Mouse (Mus musculus): ENCODE data around the gene Ing1.
"Not testable (repeated sequence)": the region's sequence is repeated elsewhere in the genome, so short reads cannot be mapped to it uniquely, and the experiment has no call there.

Gene Ing1

DNA sequence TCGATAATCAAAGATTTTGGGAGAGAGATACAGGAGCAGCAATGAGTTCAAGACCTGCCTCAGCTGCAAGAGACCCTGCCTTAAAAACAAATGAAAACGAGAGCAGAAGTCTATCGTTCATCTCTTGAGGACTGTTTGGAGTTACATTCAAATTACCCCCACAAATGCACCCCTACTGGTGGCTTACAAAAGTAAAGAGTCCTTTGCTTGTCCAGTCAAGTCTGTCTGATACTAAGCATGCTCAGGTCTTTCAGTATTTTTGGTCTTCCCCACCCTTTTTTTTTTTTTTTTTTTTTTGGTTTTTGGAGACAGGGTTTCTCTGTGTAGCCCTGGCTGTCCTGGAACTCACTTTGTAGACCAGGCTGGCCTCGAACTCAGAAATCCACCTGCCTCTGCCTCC lies 3.9 kb upstream of the Ing1 start:
- DNase-seq = not testable (repeated sequence)

DNA sequence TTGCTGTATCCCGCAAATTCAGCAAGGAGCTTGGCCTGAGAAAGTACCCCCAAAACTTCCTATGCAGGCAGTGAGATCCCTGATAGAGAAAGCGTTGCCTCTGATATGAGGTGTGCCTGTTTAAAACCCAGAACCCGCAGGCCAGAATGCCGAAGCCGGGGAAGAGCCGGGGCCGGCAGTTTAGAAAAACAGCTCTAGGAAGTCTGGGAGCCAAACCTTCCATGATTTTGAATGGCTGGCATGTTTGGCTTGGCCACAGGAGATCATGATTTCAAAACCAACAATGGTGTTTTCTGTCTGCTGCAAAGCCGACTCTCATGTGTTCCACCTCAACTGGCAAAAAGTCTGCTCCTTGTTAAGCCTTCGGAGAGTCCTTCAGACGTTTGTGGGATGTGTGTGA lies 3.0 kb upstream of the Ing1 start:
- DNase-seq = no peak

DNA sequence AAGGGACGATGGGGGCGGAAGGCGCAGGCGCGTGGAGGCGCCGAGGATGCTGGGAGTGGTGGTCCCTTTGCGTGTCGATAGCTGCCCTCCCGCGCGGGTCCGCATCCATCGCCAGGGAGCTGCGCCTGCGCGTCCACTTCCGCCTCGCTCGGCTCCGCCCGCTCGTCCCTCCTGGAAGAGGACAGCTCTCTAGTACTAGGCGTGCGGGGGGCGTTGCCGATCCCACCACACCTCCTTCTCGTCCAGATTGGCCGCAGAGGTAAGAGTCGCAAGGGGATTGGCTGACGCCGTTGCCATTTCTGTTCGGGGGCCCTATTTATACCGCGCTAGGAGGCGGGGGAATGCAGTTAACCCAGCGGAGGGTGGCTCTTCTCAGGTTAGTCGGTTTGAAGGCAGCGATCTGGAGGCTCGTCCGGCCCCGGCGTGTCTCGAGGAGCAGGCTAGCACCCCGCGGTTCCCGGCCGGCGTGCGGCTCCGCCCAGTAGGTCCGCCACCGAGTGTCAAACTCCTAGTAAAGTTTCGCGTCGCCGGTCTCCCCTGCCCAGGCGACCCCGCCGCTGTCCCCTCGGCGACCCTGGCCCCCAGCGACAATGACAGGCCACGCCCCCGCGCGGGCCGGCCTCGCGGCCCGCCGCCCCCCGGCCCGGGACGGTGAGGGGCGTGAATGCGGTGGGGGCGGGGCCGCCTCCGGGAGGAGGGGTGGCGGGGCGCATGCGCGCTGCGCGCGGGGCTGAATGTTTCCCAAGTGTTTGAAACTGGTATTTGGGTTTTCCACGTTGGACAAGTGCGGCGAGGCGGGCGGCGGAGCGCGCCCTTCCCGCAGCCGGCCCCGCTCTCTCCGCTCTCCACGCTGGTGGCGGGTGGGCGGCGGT lies 585 bp downstream of the Ing1 start:
- DNase-seq = peak; percentile 100

DNA sequence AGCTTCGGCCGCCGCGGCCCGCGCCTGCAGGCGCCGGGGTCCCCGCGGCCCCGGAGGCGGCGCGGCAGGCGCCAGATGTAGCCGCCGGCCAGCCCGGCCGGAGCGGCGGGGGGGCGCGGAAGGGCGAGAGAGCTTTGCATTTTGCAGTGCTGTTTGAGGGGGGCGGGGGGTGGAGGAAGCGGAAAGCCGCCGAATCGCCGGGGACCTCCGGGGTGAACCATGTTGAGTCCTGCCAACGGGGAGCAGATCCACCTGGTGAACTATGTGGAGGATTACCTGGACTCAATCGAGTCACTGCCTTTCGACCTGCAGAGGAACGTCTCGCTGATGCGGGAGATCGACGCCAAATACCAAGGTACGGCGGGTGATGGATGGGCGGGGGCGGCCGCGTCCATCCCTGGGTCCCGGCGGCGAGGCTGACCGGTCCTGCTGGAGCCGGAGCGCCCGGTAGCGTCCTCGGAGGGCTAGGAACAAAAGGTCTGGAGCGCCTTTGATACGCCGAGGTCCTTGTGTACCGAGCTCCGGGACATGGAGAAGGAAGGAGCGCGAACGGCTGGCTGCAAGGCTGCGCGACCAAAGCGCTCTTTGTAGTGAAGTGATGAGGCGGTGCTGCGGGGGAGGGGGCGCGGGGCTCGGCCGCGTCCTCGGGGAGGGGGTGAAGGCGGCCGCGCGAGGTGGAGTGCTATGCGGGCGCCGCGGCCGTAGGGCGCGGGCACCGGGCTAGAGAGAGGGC lies 1.5 kb downstream of the Ing1 start:
- DNase-seq = peak; percentile 53

DNA sequence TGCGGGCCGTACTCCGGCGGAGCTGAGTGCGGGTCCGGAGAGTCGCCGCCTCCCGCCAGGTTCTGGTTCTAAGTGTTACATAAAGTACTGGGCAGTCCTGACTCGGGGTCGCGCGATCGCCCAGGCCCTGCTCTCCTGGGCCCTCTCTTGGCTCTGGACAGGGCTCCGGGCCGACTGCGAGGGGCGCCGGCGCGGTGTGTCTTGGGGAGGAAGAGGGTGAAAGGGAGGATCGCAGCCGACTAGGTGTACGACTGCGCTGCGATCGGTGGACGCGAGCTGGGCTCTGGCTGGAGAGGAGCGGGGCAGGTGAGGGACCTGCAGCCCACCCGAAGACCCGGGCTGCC lies 2.0 kb downstream of the Ing1 start:
- no peak for DNase-seq

DNA sequence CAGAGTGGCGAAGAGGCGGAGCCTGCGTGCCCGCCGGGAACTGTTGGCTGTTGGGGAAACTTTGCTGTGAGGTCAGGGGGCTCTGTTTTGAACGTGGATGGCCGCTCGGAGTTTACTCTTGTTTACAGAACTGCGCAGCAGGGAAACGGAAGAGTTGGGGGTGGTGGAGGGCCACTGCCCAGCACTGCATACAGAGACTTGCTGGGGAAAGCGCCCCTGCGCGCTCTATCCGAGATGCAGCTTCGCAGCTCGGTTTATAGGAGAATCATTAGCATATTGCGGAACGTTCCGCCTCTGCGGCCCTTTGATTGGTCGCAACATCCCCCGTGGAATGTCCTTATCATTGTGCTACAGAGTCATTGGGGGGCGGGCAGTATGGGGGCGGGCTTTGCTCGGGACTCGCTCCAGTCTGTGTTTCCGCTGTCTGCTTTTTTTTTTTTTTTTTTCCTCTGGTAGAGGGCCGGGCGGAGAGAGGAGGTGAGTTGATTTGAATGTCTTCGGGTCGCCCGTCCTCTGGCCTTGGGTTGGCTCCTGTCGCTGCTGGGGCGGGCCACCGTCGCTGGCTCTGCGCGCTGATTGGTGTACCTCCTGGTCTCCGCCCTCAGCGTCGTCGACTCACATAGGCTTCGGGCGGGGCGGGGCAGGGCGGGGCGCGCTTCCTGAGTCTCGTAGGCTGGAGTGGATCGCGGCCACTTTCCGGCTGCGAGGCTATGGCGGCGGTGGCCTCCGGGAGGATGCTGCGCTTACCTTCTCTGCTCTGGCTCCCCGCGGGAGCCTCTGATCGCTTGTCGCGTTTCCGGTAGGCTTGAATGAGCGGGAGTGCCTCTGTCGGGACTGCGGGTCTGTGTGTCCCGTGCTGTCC lies 2.6 kb downstream of the Ing1 start:
- DNase-seq = peak; percentile 99

DNA sequence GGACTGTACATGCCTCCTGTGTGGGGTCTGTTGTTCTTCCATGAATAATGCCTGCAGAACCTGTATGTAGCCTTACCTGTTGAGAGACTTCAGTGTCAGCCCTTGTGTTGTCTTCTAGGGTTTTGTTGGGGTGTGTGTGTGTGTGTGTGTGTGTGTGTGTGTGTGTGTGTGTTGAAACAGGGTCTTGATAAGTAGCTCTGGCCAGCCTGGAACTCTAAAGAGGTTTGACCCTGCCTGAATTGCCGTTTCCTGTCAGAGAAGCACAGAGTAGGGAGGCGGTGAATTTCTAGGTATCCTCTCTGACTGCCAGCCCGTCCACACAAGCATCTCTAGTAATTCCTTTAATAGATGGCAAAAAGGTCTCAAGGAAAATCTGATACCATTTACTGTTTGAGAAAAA lies 4.1 kb downstream of the Ing1 start:
- DNase-seq = no peak

DNA sequence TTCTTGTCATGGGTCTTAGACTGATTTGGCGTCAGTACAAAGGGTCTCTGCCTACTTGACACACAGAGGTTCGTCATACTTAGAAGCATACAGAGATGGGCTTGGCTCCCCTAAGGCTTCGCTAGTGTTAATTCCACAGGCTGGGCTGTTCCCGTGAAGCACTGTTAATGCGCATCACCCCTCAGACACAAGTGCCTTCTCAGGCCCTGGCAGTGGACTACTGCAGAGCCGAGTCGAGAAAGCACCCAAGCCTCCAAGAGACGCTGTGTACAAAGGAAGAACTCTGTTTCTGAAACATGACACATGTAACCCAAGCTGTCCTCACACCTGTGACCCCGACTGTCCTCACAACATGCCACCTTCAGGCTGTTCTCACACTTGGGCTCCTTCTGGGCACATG lies 4.8 kb downstream of the Ing1 start:
- DNase-seq = no peak

DNA sequence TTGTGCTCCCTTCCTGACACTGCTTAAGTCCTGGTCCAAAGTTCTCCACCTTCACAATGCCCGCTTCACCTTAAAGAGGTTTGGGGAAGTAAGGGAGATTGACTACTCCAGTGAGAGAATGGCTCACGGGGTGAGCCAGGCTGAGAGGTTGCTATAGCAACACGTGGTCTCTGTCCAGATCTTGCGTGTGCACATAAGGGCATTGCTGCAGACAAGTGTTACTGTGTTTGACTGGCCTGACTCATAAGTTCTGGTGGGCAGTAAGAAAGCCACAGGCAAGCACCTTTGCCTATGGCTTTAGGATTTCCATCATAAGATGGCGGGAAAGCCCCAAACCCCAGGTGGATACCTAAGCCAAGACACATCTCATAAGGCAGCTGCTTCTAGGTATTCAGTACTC lies 8.9 kb downstream of the Ing1 start:
- no peak for DNase-seq

DNA sequence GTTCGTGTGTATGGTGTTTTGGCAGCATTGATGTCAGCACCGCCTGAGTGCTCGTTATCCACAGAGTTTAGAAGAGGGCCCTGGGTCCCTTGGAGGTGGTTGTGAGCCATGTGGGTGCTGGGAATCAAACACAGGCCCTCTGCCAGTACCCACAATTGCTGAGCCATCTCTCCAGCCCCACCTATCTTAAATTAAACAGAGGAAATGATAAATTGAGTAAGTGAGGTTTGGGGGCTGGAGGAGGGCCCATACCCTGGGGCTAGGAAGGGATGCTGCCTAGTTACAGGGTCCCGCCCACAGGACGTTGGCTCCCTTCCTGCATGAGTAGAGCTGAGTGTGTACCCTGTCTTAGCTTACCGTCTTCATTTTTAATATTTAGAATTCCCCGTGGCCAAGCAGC lies 9.3 kb downstream of the Ing1 start:
- no peak for DNase-seq

DNA sequence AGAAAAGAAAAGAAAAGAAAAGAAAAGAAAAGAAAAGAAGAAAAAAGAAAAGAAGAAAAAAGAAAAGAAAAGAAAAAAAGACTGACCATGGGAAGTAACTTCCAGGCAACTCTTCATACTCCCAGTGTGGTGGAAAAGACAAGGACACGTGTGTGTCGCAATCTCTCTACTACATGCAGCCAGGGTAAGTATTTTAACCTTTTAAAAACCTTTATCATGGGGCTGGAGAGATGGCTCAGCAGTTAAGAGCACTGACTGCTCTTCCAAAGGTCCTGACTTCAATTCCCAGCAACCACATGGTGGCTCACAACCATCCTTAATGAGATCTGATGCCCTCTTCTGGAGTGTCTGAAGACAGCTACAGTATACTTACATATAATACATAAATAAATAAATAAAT lies 12.8 kb downstream of the Ing1 start:
- DNase-seq = not testable (repeated sequence)

DNA sequence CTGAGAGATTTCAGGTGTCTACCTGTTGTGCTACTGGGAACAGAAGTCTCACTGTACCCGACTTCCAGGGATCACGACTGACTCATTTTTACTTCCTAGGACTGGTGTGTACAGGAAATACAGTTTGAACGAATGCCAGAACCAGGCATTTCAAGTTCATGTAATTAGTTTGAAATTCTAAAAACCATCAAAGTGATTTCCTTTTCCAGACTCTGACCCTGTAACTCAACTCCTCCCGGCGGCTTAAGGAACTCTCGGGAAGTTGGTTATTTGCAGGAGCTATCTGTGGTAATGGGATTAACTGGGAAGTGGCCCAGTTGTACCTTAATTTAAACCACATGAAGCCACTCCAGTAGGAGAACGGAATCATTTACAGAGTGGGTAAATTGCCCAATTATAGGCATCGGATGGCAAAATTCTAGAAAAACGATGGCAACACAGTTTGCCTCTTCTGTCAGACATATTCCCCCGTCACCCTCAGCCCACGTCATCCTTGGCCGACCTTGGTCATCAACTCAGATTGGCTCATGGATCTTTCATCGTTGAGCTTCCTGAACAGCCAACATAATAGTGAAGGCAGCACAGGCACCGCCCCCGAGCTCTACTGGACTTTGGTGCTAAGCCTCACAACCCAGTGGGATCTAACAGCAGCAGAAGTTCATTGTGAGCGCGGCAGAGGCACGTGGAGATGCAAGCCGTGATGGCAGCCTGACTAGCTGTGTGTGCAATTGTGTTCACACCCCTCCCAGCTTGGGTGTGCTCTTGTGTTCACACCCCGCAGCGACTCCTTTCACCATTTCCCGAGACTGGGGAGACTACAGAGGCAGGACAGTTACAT lies 14.1 kb downstream of the Ing1 start:
- no peak for DNase-seq

DNA sequence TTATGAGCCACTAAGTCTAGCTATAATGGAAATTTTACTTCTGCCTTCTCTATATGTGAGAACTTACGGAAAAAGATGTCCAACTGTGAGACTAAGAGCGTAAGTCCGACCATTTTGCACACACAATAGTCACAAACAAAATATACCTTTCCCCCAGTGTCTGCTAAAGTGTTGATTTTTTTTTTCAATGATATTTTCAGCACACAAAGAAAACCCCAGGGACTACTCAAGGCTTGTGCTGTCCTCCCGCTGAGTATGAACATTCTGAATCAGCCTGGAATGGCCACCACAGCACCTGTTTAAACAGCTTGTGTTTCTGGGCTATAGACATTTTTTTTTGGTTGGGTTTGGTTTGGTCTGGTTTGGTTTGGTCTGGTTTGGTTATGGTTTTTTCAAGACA lies 15.4 kb downstream of the Ing1 start:
- DNase-seq = no peak

DNA sequence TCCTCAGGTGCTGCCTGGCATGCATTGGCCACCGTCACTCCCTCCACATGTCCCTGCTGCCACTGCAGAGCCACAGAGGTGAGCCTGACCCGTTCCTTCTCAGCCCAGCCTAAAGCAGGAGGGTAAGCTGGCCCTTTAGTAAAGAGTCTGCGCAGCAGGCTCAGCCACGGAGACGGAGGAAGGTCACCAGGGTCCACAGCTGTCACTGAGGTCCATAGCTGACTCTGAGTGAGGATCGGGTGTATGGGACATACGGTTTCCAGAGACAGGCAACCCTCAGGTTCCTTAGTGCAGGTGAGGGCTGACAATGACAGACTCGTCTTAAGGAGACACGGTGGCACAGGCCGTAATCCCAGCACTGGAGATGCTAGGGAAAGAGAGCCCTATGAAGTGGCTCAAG lies 16.6 kb downstream of the Ing1 start:
- no peak for DNase-seq

DNA sequence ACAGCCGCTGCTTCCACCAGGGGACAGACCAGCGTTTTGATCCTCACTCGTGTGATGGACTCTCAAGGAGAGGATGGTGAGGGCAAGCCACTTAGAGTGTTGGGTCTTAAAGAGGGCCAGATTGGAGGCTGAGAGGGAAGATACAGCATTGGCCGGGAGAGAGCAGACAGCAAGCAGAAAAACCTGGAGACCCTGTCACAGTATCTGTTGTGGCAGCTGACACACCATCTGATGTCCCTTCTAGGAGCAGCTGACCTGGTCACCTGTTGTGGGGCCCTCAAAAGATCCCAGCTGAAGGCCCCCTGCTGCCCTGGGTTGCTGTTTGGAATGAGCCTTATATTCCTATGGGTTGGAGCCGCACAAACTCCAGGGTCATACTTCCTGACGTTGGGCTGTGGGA lies 17.1 kb downstream of the Ing1 start:
- DNase-seq = no peak

DNA sequence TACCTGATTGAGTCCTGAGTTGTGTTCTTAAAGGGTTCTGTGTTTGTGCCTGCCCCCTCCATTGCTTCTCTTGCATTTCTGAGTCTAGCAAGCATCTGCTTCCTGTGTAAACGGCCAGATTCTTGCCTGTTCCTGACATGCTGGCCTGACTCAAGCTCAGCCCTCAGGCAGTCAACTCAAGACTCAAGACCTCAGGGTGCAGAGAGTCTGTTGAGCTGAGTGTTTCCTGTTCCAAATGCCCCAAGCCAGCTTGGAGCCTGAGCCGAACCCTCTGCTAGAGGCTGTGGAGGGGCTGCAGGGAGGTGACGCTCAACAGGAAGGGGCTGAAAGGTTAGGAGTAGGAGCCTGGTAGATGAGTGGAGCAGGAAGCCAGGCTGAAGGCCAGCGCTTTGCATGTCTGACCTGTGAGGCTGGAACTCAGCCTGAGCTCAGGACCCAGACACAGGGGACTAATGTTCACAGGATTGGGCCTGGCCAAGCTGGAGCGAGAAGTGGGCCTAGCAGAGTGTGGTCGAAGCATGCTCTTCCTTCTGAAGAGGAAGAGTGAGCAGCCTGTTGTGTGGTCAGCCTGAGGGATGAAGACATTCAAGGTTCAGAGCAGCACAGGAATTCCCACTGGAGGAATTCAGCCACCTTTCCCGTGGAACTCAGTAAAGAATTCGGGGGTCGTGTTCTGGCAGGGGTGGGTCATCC lies 19.7 kb downstream of the Ing1 start:
- DNase-seq = no peak

DNA sequence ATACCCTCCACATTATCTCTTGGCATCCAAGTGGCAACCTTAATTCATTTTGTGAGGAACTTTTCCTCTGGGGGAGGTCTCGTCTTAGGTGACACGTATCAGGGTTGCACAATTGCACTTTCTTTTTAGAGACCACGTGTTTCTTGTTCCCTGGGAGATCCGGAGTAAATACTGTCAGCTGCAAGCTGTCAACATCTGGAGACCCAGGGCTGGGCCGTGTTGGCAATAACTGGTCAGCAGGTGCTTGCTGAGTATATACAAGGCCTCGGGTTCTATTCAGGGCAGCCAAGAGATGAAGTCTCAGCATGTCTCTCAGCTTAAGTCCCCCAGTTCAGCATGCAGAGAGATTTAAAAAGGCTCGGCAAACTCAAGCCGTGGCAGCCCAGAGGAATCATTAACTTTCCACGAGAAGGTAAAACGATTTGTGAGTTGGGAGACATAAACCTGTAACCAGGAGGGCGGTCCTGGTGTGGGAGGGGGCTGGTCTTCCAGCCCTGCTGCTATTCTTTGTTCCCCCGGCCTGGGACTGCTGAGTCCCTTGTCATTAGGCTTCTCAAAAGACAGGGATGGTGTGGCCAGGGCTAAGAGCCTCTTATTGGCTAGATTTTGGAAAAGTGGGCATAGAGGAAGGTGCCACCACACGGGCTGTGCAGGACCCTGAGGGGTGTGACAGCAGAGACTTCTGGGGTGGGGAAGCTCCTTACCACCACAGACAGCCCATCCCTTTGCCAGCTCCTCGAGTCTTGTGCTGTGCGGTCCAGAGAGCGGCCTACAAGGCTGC lies 20.4 kb downstream of the Ing1 start:
- no peak for DNase-seq

DNA sequence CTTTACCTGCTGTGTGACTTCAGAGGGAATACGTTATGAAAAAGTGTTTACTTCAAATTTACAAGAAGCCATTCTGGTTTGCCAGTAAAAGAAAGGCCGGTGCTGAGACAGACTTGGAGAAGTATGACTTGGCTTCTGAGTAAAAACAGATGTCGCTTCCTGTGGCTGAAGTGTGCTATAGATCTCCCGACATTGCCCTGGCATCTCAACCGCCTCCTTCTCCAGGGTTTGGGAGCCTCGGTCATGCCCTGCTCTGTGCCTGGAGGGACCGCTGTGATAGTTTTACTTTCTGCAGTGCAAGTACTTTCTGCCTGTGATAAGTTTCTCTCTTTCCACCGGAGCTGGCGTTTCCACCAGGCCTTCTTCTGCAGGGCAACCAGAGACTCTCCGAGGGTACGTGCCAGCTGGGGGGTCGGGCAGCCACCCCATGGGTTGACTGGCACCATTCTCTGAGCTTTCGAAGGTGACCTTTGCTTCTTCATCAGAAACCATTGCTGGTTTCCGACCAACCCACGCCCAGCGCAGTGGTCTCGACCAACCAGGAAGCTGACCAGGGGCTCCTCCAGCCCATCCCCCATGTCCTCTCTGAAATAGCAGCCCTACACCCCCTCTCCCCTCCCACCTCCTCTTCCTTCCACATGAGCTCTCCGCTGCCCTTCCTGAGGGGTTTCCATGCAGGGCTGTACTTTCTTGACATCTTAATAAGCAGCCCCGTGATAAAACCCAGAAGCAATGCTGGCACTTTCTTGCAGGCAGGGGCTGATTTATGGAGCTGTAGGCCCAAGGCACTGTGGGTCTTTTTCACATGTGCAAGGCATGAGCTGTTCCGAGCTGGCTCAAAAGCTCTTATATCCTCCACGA lies 30.4 kb downstream of the Ing1 start:
- no peak for DNase-seq

DNA sequence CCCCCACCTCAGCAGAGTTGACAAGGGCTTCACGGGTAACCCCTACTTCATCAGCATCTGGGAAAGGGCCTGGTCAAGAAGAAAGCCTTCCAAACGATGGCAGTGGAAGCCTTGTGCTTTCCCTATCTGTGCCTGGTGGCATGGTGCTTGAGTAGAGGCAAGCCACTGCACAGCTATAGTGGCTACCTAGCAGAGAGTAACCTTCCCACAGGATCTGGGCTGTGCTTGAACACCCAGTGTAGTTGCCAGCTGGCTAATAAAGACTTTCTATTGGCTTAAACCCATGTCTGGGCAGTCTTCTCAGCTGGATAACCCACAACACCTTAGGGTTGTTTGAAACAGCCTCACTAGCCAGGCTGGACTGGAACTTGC lies 31.0 kb downstream of the Ing1 start:
- DNase-seq = no peak

DNA sequence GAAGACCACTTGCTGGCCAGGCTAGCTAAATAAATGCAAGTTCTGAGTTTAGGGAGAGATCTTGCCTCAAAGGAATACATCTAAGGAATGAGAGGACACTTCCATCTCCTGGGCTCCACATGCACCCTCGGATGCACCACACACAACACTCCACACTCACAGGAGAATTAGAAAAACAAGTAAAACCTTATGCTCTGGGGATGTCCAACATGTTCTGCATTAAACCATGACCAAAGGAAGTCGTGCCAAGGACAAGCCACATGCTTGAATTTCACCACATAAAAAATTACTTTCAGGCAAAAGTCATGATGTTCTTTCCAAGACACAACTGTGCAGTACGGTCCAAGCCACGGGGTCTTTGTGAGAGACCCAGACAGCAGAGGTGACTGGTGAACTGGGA lies 36.5 kb downstream of the Ing1 start:
- no peak for DNase-seq

Measured in kidney, adult 9 months (tissue).